ENCODE assay signal across 7 mouse cellular contexts in genomic region chr12:29882871-29883617, GRCm38 (mm10). TPM values are rescaled to one million over a fixed set of nuclear protein-coding genes. Genes with fewer than 3 reads are reported as not detected.
DNase-seq lines count a peak whose midpoint lies in the region; ATAC-seq and TF ChIP-seq lines count a peak whose summit lies in the region.

No protein-coding gene starts in this region.

- H3K4me3 ChIP-seq in cerebellum, adult 2 months (replicated peaks; ENCODE audit: insufficient read depth, low read depth, low read length) = no peak overlapping the region
- H3K4me3 ChIP-seq in forebrain, postnatal 0 days (ENCODE audit: low read depth, low read length) = no peak overlapping the region
- no peak overlapping the region for H3K4me3 ChIP-seq in hindbrain, embryonic 15.5 days
- no peak overlapping the region for H3K4me3 ChIP-seq in midbrain, embryonic 14.5 days (replicated peaks; ENCODE audit: low read depth, low read length)

- TF ChIP-seq POLR2A in cerebellum, adult 2 months (IDR thresholded peaks at IDR 0.05; ENCODE audit: borderline replicate concordance, insufficient read depth, low read length) = no peak

- peak; percentile 96 for ATAC-seq in forebrain, postnatal 0 days
- peak; percentile 92 for ATAC-seq in hindbrain, embryonic 15.5 days (ENCODE audit: low FRiP score, low read depth)
- ATAC-seq in midbrain, embryonic 14.5 days (ENCODE audit: low FRiP score, low TSS enrichment) = peak; percentile 86

- DNase-seq in adipocyte (ENCODE audit: low spot score) = peak; percentile 49
- DNase-seq in cerebellum, adult 2 months = peak; percentile 85 to 93
- DNase-seq in forebrain, postnatal 0 days = peak; percentile 93
- DNase-seq in left cerebral cortex, adult 11 months (ENCODE audit: low spot score) = peak; percentile 73
- peak; percentile 95 for DNase-seq in midbrain, embryonic 14.5 days
- peak; percentile 79 for DNase-seq in testis, postnatal 10 days (ENCODE audit: low spot score)

- H3K27ac ChIP-seq in cerebellum, adult 2 months (ENCODE audit: insufficient read depth, low read length) = peak overlapping the region; percentile 82
- peak overlapping the region; percentile 91 for H3K27ac ChIP-seq in forebrain, postnatal 0 days (ENCODE audit: low read depth, low read length)
- peak overlapping the region; percentile 82 for H3K27ac ChIP-seq in hindbrain, embryonic 15.5 days (replicated peaks)
- H3K27ac ChIP-seq in midbrain, embryonic 14.5 days (replicated peaks; ENCODE audit: low read depth, low read length) = peak overlapping the region; percentile 85

- H3K9me3 ChIP-seq in forebrain, postnatal 0 days (ENCODE audit: low read length) = no peaks in the 10 kb centered on the region
- H3K9me3 ChIP-seq in hindbrain, embryonic 15.5 days = no peaks in the 10 kb centered on the region
- H3K9me3 ChIP-seq in midbrain, embryonic 14.5 days (ENCODE audit: control insufficient read depth, low read length) = no peaks in the 10 kb centered on the region

- H3K4me2 ChIP-seq in forebrain, postnatal 0 days (ENCODE audit: low read depth) = no peak overlapping the region; the same call in 1 of the 2 replicates
- H3K4me2 ChIP-seq in hindbrain, embryonic 15.5 days = peak overlapping the region; percentile 24; the same call in 1 of the 2 replicates
- peak overlapping the region; percentile 42 for H3K4me2 ChIP-seq in midbrain, embryonic 14.5 days (ENCODE audit: low read length)

- H3K27me3 ChIP-seq in cerebellum, adult 2 months (ENCODE audit: control insufficient read depth, insufficient read depth, low read length) = no peaks in the 10 kb centered on the region
- no peaks in the 10 kb centered on the region for H3K27me3 ChIP-seq in forebrain, postnatal 0 days (ENCODE audit: insufficient read depth, low read length)
- H3K27me3 ChIP-seq in hindbrain, embryonic 15.5 days = no peaks in the 10 kb centered on the region
- no peaks in the 10 kb centered on the region for H3K27me3 ChIP-seq in midbrain, embryonic 14.5 days (ENCODE audit: control insufficient read depth, insufficient read depth, low read length)

- H3K4me1 ChIP-seq in cerebellum, adult 2 months (ENCODE audit: control insufficient read depth, insufficient read depth, low read length) = peaks cover 38% of the 10 kb centered on the region
- H3K4me1 ChIP-seq in forebrain, postnatal 0 days (ENCODE audit: insufficient read depth) = peaks cover 28% of the 10 kb centered on the region
- H3K4me1 ChIP-seq in hindbrain, embryonic 15.5 days (replicated peaks) = peaks cover 34% of the 10 kb centered on the region
- H3K4me1 ChIP-seq in midbrain, embryonic 14.5 days (ENCODE audit: control insufficient read depth, insufficient read depth, low read length) = peaks cover 40% of the 10 kb centered on the region

- H3K9ac ChIP-seq in forebrain, postnatal 0 days = peak overlapping the region; percentile 25
- no peak overlapping the region for H3K9ac ChIP-seq in hindbrain, embryonic 15.5 days
- H3K9ac ChIP-seq in midbrain, embryonic 14.5 days (replicated peaks; ENCODE audit: low read length) = no peak overlapping the region; the same call in 1 of the 2 replicates

- TF ChIP-seq CTCF in cerebellum, adult 2 months (IDR thresholded peaks at IDR 0.05; ENCODE audit: borderline replicate concordance, insufficient read depth, low read depth, low read length) = peak; percentile 86
- peak; percentile 85 for TF ChIP-seq CTCF in forebrain, postnatal 0 days (IDR thresholded peaks at IDR 0.05; ENCODE audit: low read depth)

- peaks cover 31% of the 10 kb centered on the region for H3K36me3 ChIP-seq in forebrain, postnatal 0 days (ENCODE audit: insufficient read depth)
- H3K36me3 ChIP-seq in hindbrain, embryonic 15.5 days = peaks cover 22% of the 10 kb centered on the region
- peaks cover 24% of the 10 kb centered on the region for H3K36me3 ChIP-seq in midbrain, embryonic 14.5 days (ENCODE audit: control insufficient read depth, insufficient read depth, low read length)

- WGBS in cerebellum, adult 2 months = 5% methylated on average over 9 of the region's 9 CpGs
- WGBS in forebrain, postnatal 0 days = 7% methylated on average over 9 of the region's 9 CpGs
- WGBS in hindbrain, embryonic 15.5 days = 6% methylated on average over 9 of the region's 9 CpGs
- WGBS in midbrain, embryonic 14.5 days = 4% methylated on average over 9 of the region's 9 CpGs

RNA-seq across cellular contexts. Expression of gene Pxdn, which starts 54.4 kb away (rescaled TPM):
- polyA plus RNA-seq in cerebellum, adult 2 months (2012; rRNA removed) = 11.9 and 12.1 TPM in 2 replicates
- 50.5 and 67.5 TPM in 2 replicates for total RNA-seq in forebrain, postnatal 0 days (2014; rRNA removed)
- 10.0 and 12.5 TPM in 2 replicates for polyA plus RNA-seq in forebrain, postnatal 0 days (2015; fragmentation: Nextera tagmentation; extraction: Ambion mirVana)
- polyA plus RNA-seq in hindbrain, embryonic 15.5 days (2015; fragmentation: Nextera tagmentation; extraction: Ambion mirVana) = 46.9 and 48.6 TPM in 2 replicates
- 39.8 and 57.8 TPM in 2 replicates for polyA plus RNA-seq in midbrain, embryonic 14.5 days (2014; fragmentation: Nextera tagmentation; extraction: Ambion mirVana)
